Mouse (Mus musculus): Measurements from ENCODE around the gene Rnf2.

GRCm38 (mm10) chr1:151461265-151461664, 39.5 kb downstream of the Rnf2 start:
- TF ChIP-seq ZC3H11A (IDR thresholded peaks at IDR 0.05; ENCODE audit: low read depth, low read length) (no peak), CTCF (conservative IDR thresholded peaks at IDR 0.05 in 1 of 2, IDR thresholded peaks at IDR 0.05 in 1 of 2; ENCODE audit: low read depth in 2 of 2, low read length in 2 of 2) (peak in 1 of 2 experiments; percentile 34; a peak in 2 of 4 replicates), MAX (IDR thresholded peaks at IDR 0.05; ENCODE audit: low read length) (no peak), ZNF384 (IDR thresholded peaks at IDR 0.05; ENCODE audit: low read depth, low read length) (no peak), EP300 (IDR thresholded peaks at IDR 0.05; ENCODE audit: low read length) (no peak), ZKSCAN1 (IDR thresholded peaks at IDR 0.05; ENCODE audit: borderline replicate concordance, low read depth, low read length) (no peak), SMC3 (IDR thresholded peaks at IDR 0.05; ENCODE audit: low read depth, low read length) (no peak; the same call in 1 of the 2 replicates), BHLHE40 (IDR thresholded peaks at IDR 0.05; ENCODE audit: low read depth, low read length) (no peak)

Data from CH12.LX (cell line).